Mouse (Mus musculus) heart, adult 2 months (tissue): ENCODE measurements around the gene Ncoa5.

Experiments used
- CTCF ChIP-seq: fragments of 200-600 bp; IDR thresholded peaks from 2 replicates; pipeline ENCODE4 v1.8.1; 2022; ENCODE audit warnings: antibody characterized with exemption, mild to moderate bottlenecking, moderate library complexity
- EP300 ChIP-seq: fragments of 200-500 bp; IDR thresholded peaks from 2 replicates; pipeline ENCODE4 v1.6.1; 2011; ENCODE audit warnings: low read depth, low read length, control low read depth; ENCODE audit not compliant: insufficient read depth
- POLR2A ChIP-seq: fragments of 200-500 bp; IDR thresholded peaks from 2 replicates; pipeline ENCODE4 v1.6.1; 2011; ENCODE audit warnings: mild to moderate bottlenecking, low read depth, low read length, control low read depth; ENCODE audit not compliant: insufficient read depth

GRCm38 (mm10) chr2:165009581-165009980 is 25.1 kb downstream of the Ncoa5 start:
- TF ChIP-seq EP300 (no peak), CTCF (no peak), POLR2A (no peak)
